Mouse (Mus musculus) forebrain, embryonic 10.5 days (tissue): ENCODE measurements around the gene Zfhx3. TPM values are rescaled to one million over a fixed set of nuclear protein-coding genes. Genes with fewer than 3 reads are reported as not detected.

Experiments
- DNase-seq: peaks from one replicate; pipeline ENCODE4 v3.0.0-alpha.2; 2017; ENCODE audit warnings: low spot score; ENCODE audit errors: extremely low spot score
- H3K27ac ChIP-seq: fragments of 300-500 bp; sonication (generic); 2 replicates; pipeline ENCODE4 v1.5.1; 2016; ENCODE audit warnings: mild to moderate bottlenecking
- H3K27me3 ChIP-seq: fragments of 300-500 bp; sonication (generic); 2 replicates; pipeline ENCODE4 v1.6.1; 2016; ENCODE audit warnings: mild to moderate bottlenecking; ENCODE audit not compliant: poor library complexity, severe bottlenecking
- H3K36me3 ChIP-seq: fragments of 300-500 bp; sonication (generic); replicated peaks from 2 replicates; pipeline ENCODE4 v1.6.1; 2016; ENCODE audit warnings: mild to moderate bottlenecking, moderate library complexity
- H3K4me1 ChIP-seq: fragments of 300-500 bp; sonication (generic); 2 replicates; pipeline ENCODE4 v1.6.1; 2016
- H3K4me3 ChIP-seq: fragments of 300-500 bp; sonication (generic); 2 replicates; pipeline ENCODE4 v1.5.1; 2016; ENCODE audit warnings: mild to moderate bottlenecking, moderate library complexity
- H3K9me3 ChIP-seq: fragments of 300-500 bp; sonication (generic); 2 replicates; pipeline ENCODE4 v1.6.1; 2016; ENCODE audit warnings: mild to moderate bottlenecking, moderate library complexity
- WGBS: fragments of 180-500 bp; shearing (Covaris S2); methylation state at CpG from one replicate; pipeline ENCODE4 v1.1.7; 2016; 5-methylcytosine and 5-hydroxymethylcytosine counted together
- microRNA-seq: library from miRNA; unstranded; fragments of <30 nt; microRNA quantifications from one replicate; pipeline ENCODE4, GENCODE M21; 2017
- polyA plus RNA-seq: library from polyadenylated mRNA; unstranded; fragments of >200 nt; fragmentation: Nextera tagmentation; extraction: Ambion mirVana; gene quantifications from 2 replicates; pipeline ENCODE4 v1.2.1, GENCODE M21; 2016

Zfhx3 gene
- polyA plus RNA-seq, 1 experiment from 2014 or later: 11.4 TPM

DNA sequence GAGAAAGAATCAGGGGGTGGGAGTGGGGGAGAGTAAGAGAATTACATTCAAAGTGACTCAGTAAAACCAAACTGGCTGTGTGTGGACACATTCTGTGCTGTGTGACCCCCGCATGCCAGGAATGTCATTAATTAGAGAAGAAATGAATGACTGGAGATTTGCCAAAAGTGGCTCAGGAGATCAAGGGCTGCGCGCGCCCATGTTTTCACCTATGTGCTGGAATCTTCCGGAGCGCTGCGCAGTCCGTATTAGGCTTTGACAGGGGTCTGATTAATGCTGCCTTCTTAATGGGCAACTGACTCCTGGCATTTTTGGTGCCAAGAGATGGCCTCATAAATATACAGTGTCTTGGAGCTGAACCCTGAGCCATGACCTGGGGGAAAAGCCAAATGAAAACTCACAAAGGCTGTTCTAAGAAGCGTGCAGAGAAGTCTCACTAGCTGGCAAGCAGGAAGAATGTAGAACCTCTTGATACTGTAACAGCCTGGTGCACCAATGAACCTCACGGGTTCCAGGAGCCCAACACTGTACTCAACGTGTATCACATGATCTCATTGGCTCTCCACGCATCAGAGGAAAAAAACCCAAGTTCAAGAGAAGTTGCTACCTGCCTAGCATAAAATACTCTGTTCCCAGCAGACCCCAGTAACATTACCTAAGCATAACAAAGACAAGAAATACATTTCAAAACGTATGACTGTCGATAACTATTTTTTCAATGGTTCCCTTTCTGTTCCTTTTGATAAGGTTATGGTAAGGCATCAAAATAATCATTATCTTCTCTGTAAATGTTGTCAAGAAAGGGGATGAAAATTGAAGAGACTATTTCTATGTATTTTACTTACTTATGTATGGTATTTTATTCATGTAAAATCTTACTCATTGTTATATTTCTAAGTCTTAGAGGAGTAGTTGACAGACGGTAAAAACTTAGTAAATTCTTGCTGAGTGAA, 1057.1 kb downstream of the Zfhx3 start:
- no peak for DNase-seq
- no peak overlapping the region for H3K27ac ChIP-seq
- H3K27me3 ChIP-seq: no peaks in the 10 kb centered on the region
- no peak overlapping the region for H3K4me3 ChIP-seq
- WGBS: 91% methylated on average over 15 of the region's 15 CpGs
- no peaks in the 10 kb centered on the region for H3K36me3 ChIP-seq
- no peaks in the 10 kb centered on the region for H3K9me3 ChIP-seq
- peaks cover 14% of the 10 kb centered on the region for H3K4me1 ChIP-seq

GRCm38 (mm10) chr8:109001031-109001430, 1058.6 kb downstream of the Zfhx3 start:
- Histone ChIP-seq H3K9me3 (no peaks in the 10 kb centered on the region), H3K4me1 (peaks cover 14% of the 10 kb centered on the region), H3K36me3 (no peaks in the 10 kb centered on the region), H3K27ac (no peak overlapping the region), H3K27me3 (no peaks in the 10 kb centered on the region), H3K4me3 (no peak overlapping the region)
- WGBS: 86% methylated on average over 9 of the region's 9 CpGs
- DNase-seq: no peak

GRCm38 (mm10) chr8:109001923-109002322, 1059.5 kb downstream of the Zfhx3 start:
- Histone ChIP-seq H3K27ac (no peak overlapping the region), H3K9me3 (no peaks in the 10 kb centered on the region), H3K4me1 (peaks cover 17% of the 10 kb centered on the region), H3K36me3 (no peaks in the 10 kb centered on the region), H3K4me3 (no peak overlapping the region), H3K27me3 (no peaks in the 10 kb centered on the region)
- 93% methylated on average over 5 of the region's 5 CpGs for WGBS
- DNase-seq: no peak

DNA sequence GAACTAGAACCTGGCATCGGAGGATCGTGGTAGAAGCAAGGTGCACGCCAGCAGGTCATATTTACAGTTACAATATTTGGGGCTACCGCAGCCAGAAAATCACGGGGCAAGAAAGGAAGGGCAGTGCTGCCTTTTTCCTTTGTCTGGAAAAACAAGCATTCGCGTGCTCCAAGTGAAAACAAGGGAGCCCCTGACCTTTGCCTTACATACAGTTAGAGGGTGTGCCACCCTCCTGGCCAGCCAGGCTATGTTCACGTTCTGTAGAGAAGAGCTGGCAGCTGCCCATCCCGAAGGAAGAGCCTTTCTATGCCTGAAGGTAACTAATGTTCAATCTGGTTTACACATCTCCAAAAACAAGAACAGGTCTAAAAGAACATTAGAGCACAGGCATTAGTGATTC, 1064.5 kb downstream of the Zfhx3 start:
- peaks cover 13% of the 10 kb centered on the region; the same call in 1 of the 2 replicates for H3K27me3 ChIP-seq
- H3K27ac ChIP-seq: no peak overlapping the region
- no peak for DNase-seq
- peaks cover 17% of the 10 kb centered on the region for H3K4me1 ChIP-seq
- H3K4me3 ChIP-seq: no peak overlapping the region
- no peaks in the 10 kb centered on the region for H3K9me3 ChIP-seq
- no peaks in the 10 kb centered on the region for H3K36me3 ChIP-seq
- WGBS: 90% methylated on average over 9 of the region's 9 CpGs

Small RNA genes within 50 kb of the gene (microRNA-seq; reads per million reads assigned to microRNA genes)
- not detected for gene Mir3108
